Mouse (Mus musculus): ENCODE measurements at regions not wholly inside any gene's neighbourhood (a gene's known extent, or its start where the extent isn't known, plus 50 kb on each side); places are given as distances from the start of the nearest gene placed in this dataset.

- DNase-seq = no peak
Measured at GRCm38 (mm10) chr16:92890713-92891112, 64.8 kb upstream of the Runx1 start.

GRCm38 (mm10) chr16:92889537-92889936 lies 63.6 kb upstream of the Runx1 start:
- DNase-seq = no peak

DNA sequence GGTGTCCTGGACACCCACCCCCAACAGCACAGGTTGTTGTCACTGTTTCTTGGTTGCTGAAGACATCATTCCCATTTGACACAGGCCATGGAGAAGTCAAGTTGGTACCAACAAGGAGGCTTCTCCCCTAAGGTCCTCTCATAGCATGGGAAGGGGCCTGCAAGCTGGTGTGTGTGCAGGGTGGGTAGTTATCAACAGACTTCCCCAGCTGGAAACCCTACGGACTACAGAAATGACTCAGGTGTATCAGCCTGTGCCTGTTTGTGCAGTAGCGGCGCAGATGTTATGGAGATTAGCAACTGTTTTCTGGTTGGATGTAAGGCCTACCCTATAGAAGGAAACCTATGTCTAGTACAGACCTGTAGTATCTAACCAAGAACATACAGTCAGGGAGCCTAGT lies 60.3 kb upstream of the Runx1 start:
- no peak for DNase-seq

DNA sequence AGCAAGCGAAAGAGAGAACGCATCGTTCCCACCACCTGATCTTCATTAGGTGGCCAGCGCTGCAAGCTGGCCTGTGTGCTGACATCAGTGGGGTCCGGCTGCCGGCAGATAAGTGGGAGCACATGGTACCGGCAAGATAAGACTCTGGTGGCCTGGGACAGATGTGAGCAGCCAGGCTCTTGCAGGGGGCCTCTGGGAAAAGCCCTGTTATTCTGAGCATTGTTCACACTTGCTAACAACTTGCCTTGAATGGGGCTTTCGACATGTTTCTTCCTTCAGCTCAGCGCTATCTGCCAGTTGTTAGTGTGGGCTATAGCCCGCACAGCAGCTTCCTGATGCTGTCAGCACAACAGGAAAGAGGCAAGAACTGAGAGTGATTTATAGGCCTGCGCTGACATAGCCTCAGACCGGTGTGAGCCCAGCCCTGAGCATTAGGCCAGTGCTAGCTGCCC lies 57.9 kb upstream of the Runx1 start:
- no peak for DNase-seq

DNA sequence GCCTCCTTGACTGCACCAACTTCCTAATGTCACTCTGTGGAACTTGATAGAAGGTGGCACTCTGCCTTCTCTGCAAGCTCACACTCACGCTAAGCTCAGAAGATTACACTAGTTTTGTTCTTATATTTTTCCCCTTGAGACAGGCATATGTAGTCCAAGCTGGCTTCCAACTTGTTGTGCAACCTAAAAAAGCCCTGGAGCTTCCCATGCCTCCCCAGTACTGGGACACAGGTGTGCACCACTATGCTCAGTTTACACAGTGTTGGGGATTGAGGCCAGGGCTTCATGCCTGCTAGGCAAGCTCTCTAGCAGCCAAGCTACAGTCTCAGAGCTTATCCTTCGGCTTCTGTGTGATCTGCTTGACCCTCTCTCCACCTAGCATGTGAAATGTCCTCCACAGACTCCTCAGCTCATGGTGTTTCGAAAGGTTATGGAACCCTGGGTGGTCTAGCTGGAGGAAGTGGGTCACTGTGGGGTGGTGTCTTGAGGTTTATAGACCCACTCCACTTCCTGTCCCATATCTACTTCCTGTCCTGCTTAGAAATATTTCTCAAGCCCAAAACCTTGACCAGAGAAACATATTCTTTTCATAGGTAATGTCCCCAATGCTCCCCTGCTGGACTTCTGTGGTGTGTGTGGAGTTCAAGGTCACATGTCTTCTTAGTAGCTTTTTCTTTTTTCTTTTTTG lies 54.6 kb upstream of the Runx1 start:
- no peak for DNase-seq

GRCm38 (mm10) chr16:92878081-92878480 lies 52.1 kb upstream of the Runx1 start:
- no peak for DNase-seq
